Mouse (Mus musculus) spleen, adult 2 months (tissue): ENCODE results near the gene Gm48551.

Source experiments
- CTCF ChIP-seq: fragments of 200-500 bp; IDR thresholded peaks from 2 replicates; pipeline ENCODE4 v1.5.1; 2011; ENCODE audit warnings: mild to moderate bottlenecking, inconsistent platforms; ENCODE audit not compliant: insufficient read depth, insufficient read length, insufficient replicate concordance; ENCODE audit errors: extremely low read depth
- POLR2A ChIP-seq: fragments of 200-500 bp; IDR thresholded peaks from 2 replicates; pipeline ENCODE4 v1.6.1; 2011; ENCODE audit warnings: low read depth, low read length, inconsistent platforms

DNA sequence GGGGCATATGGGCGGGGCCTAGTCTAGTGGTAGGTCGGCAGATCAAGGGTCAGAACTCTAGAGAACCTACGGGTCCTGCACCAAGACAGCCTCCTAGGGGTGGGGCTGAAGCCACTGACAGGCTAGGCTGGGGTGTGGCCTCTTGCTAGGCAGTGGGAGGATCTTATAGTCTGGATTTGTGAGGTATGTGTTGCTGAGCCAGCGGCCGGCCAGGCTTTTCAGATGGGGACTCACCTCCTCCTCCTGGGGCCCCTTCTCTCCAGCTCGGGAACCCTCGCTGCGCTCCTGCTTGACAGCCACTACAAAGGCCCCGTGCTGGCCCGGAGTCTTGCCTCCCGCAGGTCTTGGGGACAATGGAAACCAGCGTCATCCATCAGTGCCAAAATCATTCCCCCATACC is 35.1 kb upstream of the Gm48551 start:
- TF ChIP-seq POLR2A (no peak), CTCF (no peak)
